9 mouse cellular contexts compared by ENCODE assay signal in genomic region chr15:84700147-84700794, GRCm38 (mm10). TPM values are rescaled to one million over a fixed set of nuclear protein-coding genes. Genes with fewer than 3 reads are reported as not detected.
DNase-seq lines count a peak whose midpoint lies in the region; ATAC-seq lines count a peak whose summit lies in the region.
"Had no signal": no experiment of that assay in that cellular context is flagged by ENCODE, and none has a peak within 500 bp of the region (broad histone marks: within the 10 kb centered on the region; RNA-seq: fewer than 3 reads in every experiment).

No protein-coding gene starts in this region.

- no peak overlapping the region for H3K4me2 ChIP-seq in intestine, embryonic 14.5 days (ENCODE audit: low read length)
- no peak overlapping the region for H3K4me2 ChIP-seq in liver, embryonic 11.5 days
- H3K4me2 ChIP-seq: neural tube, embryonic 13.5 days had no signal

- no peaks in the 10 kb centered on the region for H3K9me3 ChIP-seq in intestine, embryonic 14.5 days (ENCODE audit: control insufficient read depth, low read length)
- no peaks in the 10 kb centered on the region for H3K9me3 ChIP-seq in liver, embryonic 11.5 days (ENCODE audit: control insufficient read depth, low read length)
- H3K9me3 ChIP-seq: neural tube, embryonic 13.5 days had no signal

- 0 out of 2 replicates have a peak, but pooled peaks cover 5% of the 10 kb centered on the region for H3K4me1 ChIP-seq in intestine, embryonic 14.5 days (replicated peaks; ENCODE audit: control insufficient read depth, insufficient read depth, low read length)
- no peaks in the 10 kb centered on the region for H3K4me1 ChIP-seq in liver, embryonic 11.5 days (replicated peaks; ENCODE audit: control insufficient read depth, insufficient read depth, low read length)

- intact Hi-C loops in left cerebral cortex, postnatal 14 days (cut with DNase I): no loop called here

- H3K27ac ChIP-seq in intestine, embryonic 14.5 days (ENCODE audit: low read depth): no peak overlapping the region
- no peak overlapping the region for H3K27ac ChIP-seq in liver, embryonic 11.5 days (ENCODE audit: low read depth, low read length)
- H3K27ac ChIP-seq: neural tube, embryonic 13.5 days had no signal

- no peak overlapping the region for H3K9ac ChIP-seq in intestine, embryonic 14.5 days (ENCODE audit: low read length)
- H3K9ac ChIP-seq in liver, embryonic 11.5 days (ENCODE audit: low read depth, low read length): no peak overlapping the region
- H3K9ac ChIP-seq: neural tube, embryonic 13.5 days had no signal

- H3K27me3 ChIP-seq in intestine, embryonic 14.5 days (replicated peaks; ENCODE audit: control insufficient read depth, insufficient read depth, low read length): no peaks in the 10 kb centered on the region
- H3K27me3 ChIP-seq in liver, embryonic 11.5 days (replicated peaks; ENCODE audit: control insufficient read depth, insufficient read depth, low read length): no peaks in the 10 kb centered on the region
- H3K27me3 ChIP-seq: neural tube, embryonic 13.5 days had no signal

- peaks cover 73% of the 10 kb centered on the region for H3K36me3 ChIP-seq in intestine, embryonic 14.5 days (ENCODE audit: control insufficient read depth, insufficient read depth, low read length)
- H3K36me3 ChIP-seq in liver, embryonic 11.5 days (ENCODE audit: control insufficient read depth, insufficient read depth, low read length): peaks cover 3% of the 10 kb centered on the region; the same call in 1 of the 2 replicates

- WGBS in intestine, embryonic 14.5 days: 54% methylated on average over 6 of the region's 6 CpGs
- 52% methylated on average over 6 of the region's 6 CpGs for WGBS in liver, embryonic 11.5 days

- peak; percentile 76 for ATAC-seq in common myeloid progenitor, adult 5-6 weeks (replicated peaks; ENCODE audit: low read depth, poor library complexity, severe bottlenecking)
- ATAC-seq in intestine, embryonic 14.5 days (replicated peaks; ENCODE audit: low FRiP score, low TSS enrichment, low read depth): no peak; the same call in 1 of the 2 replicates
- no peak; the same call in 1 of the 2 replicates for ATAC-seq in liver, embryonic 11.5 days (replicated peaks; ENCODE audit: low FRiP score)

- H3K4me3 ChIP-seq in intestine, embryonic 14.5 days (ENCODE audit: low read depth, low read length): no peak overlapping the region
- no peak overlapping the region for H3K4me3 ChIP-seq in liver, embryonic 11.5 days (ENCODE audit: low read depth, low read length)
- H3K4me3 ChIP-seq: neural tube, embryonic 13.5 days had no signal

- peak; percentile 44 to 60 for DNase-seq in left cerebral cortex, postnatal 14 days (ENCODE audit: low spot score in 2 of 2)
- no peak for DNase-seq in left cerebral cortex, adult 11 months (ENCODE audit: low spot score)
- DNase-seq in R1 (ENCODE audit: low read depth, low spot score): peak; percentile 83
- peak; percentile 89 for DNase-seq in intestine, embryonic 14.5 days (ENCODE audit: low spot score)
- DNase-seq in liver, embryonic 11.5 days (ENCODE audit: low spot score): peak; percentile 61
- DNase-seq in right cerebral cortex, postnatal 4 days: peak; percentile 68
- no peak for DNase-seq in frontal cortex, postnatal 14 days (ENCODE audit: low spot score in 2 of 2)

RNA-seq across cellular contexts. Expression of gene Arhgap8, which starts 19.6 kb away (rescaled TPM):
- total RNA-seq in left cerebral cortex, postnatal 14 days (2021): under 1 TPM in 1 of 2 experiments, not detected in 1; 0.40 TPM
- total RNA-seq in common myeloid progenitor, adult 5-6 weeks (2017): not detected in 2 replicates
- 13.8 and 15.2 TPM in 2 replicates for polyA plus RNA-seq in intestine, embryonic 14.5 days (2014; fragmentation: Nextera tagmentation; extraction: Ambion mirVana)
- polyA plus RNA-seq in liver, embryonic 11.5 days (2014; fragmentation: Nextera tagmentation; extraction: Ambion mirVana): 0.93 and 1.3 TPM in 2 replicates

RNA-seq across cellular contexts. Expression of gene Prr5, which starts 30.9 kb away (rescaled TPM):
- 10 to 100 TPM; 11.9 to 13.7 TPM for total RNA-seq in left cerebral cortex, postnatal 14 days (2021)
- 6.3 and 6.6 TPM in 2 replicates for total RNA-seq in common myeloid progenitor, adult 5-6 weeks (2017)
- polyA plus RNA-seq in intestine, embryonic 14.5 days (2014; fragmentation: Nextera tagmentation; extraction: Ambion mirVana): 40.8 and 43.7 TPM in 2 replicates
- polyA plus RNA-seq in liver, embryonic 11.5 days (2014; fragmentation: Nextera tagmentation; extraction: Ambion mirVana): 17.7 and 20.4 TPM in 2 replicates

Comparison
In these comparisons a context has a peak if more than half of its experiments do, and no peak if none do; other contexts are left out.
1. DNase-seq: peak in left cerebral cortex, postnatal 14 days (2 of 2), R1 (single experiment), intestine, embryonic 14.5 days (single experiment), liver, embryonic 11.5 days (single experiment) and right cerebral cortex, postnatal 4 days (single experiment); none in left cerebral cortex, adult 11 months (single experiment) and frontal cortex, postnatal 14 days (0 of 2).